ENCODE assay signal across 25 mouse cellular contexts in the genomic region with DNA sequence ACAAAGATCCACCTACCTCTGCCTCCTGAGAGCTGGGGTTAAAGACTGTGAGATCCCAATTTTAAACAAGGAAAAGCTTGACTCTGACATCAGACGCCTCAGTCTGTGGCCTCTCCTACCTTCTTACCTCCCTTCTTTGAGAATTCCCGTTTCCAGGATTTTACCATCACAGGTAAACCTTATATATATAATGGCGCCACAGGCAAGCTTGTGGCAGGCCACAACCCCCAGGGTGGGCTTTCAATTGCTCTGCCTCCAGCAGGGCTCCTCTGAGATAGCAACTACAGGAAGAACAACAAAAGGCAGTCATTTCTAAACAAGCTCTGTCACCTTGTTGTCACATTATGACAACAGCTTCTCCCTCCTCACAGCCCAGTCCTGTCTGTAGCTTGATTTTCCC. TPM values are rescaled to one million over a fixed set of nuclear protein-coding genes. Genes with fewer than 3 reads are reported as not detected.
"Had no signal": no experiment of that assay in that cellular context is flagged by ENCODE, and none has a peak within 500 bp of the region (broad histone marks: within the 10 kb centered on the region; RNA-seq: fewer than 3 reads in every experiment).

No protein-coding gene starts in this region.

- H3K4me3 ChIP-seq: heart, embryonic 10.5 days; hindbrain, embryonic 10.5 days; hindbrain, embryonic 12.5 days; intestine, embryonic 15.5 days; limb, embryonic 12.5 days; liver, embryonic 13.5 days had no signal

- H3K27ac ChIP-seq: heart, embryonic 10.5 days; hindbrain, embryonic 10.5 days; hindbrain, embryonic 12.5 days; hindbrain, embryonic 14.5 days; intestine, embryonic 15.5 days; limb, embryonic 12.5 days; liver, embryonic 13.5 days had no signal

- H3K9ac ChIP-seq: hindbrain, embryonic 12.5 days; hindbrain, embryonic 14.5 days; intestine, embryonic 15.5 days; limb, embryonic 12.5 days; liver, embryonic 13.5 days had no signal

- H3K4me2 ChIP-seq: hindbrain, embryonic 12.5 days; hindbrain, embryonic 14.5 days; intestine, embryonic 15.5 days; limb, embryonic 12.5 days; liver, embryonic 11.5 days; liver, embryonic 13.5 days had no signal

- H3K9me3 ChIP-seq: heart, embryonic 10.5 days; hindbrain, embryonic 10.5 days; hindbrain, embryonic 12.5 days; intestine, embryonic 15.5 days; limb, embryonic 12.5 days; liver, embryonic 13.5 days had no signal

- DNase-seq: gastrocnemius, postnatal 10 days; gastrocnemius, postnatal 25 days; heart, postnatal 10 days; heart, postnatal 4 days; kidney, adult 18-20 months; kidney, adult 8-10 months; kidney, postnatal 10 days; kidney, postnatal 36 days; layer of hippocampus, adult 9-11 months; layer of hippocampus, postnatal 36 days; left cerebral cortex, postnatal 4 days; liver; liver, embryonic 13.5 days had no signal

- H3K36me3 ChIP-seq: heart, embryonic 10.5 days; hindbrain, embryonic 10.5 days; hindbrain, embryonic 12.5 days; intestine, embryonic 15.5 days; limb, embryonic 12.5 days; liver, embryonic 13.5 days had no signal

- ATAC-seq: forebrain, embryonic 16.5 days; inflammation-experienced regulatory T-cells, adult 6 months; intestine, embryonic 15.5 days; intestine, postnatal 0 days had no signal

- H3K27me3 ChIP-seq: intestine, embryonic 15.5 days had no signal

RNA-seq across cellular contexts. Expression of gene Lpin3, which starts 5.8 kb away (rescaled TPM):
- total RNA-seq: granulocyte monocyte progenitor cell, adult 5-6 weeks had no signal
- polyA plus RNA-seq: forebrain, embryonic 16.5 days had no signal

RNA-seq across cellular contexts. Expression of gene Emilin3, which starts 25.9 kb away (rescaled TPM):
- total RNA-seq: granulocyte monocyte progenitor cell, adult 5-6 weeks had no signal
- polyA plus RNA-seq: inflammation-experienced regulatory T-cells, adult 6 months; large intestine, adult 2 months had no signal
